9 mouse cellular contexts compared by ENCODE assay signal in genomic region chr15:5239901-5240300, GRCm38 (mm10). TPM values are rescaled to one million over a fixed set of nuclear protein-coding genes. Genes with fewer than 3 reads are reported as not detected.
A peak's percentile ranks its signal among the peaks of the same experiment; 100 is the strongest.
DNase-seq lines count a peak whose midpoint lies in the region; ATAC-seq and TF ChIP-seq lines count a peak whose summit lies in the region.
"Had no signal": no experiment of that assay in that cellular context is flagged by ENCODE, and none has a peak within 500 bp of the region (broad histone marks: within the 10 kb centered on the region; RNA-seq: fewer than 3 reads in every experiment).

No protein-coding gene starts in this region.

- no peak for DNase-seq in kidney, postnatal 36 days
- DNase-seq in MEL (ENCODE audit: low read depth, low spot score), result peak; percentile 92
- no peak for DNase-seq in midbrain, embryonic 10.5 days (ENCODE audit: low spot score)
- DNase-seq in forebrain, embryonic 11.5 days (ENCODE audit: low spot score), result no peak

- H3K9ac ChIP-seq in kidney, embryonic 15.5 days, result no peak overlapping the region
- H3K9ac ChIP-seq in MEL (ENCODE audit: control insufficient read depth, low read depth, low read length, poor library complexity, severe bottlenecking), result peak overlapping the region; percentile 65
- H3K9ac ChIP-seq in heart, embryonic 16.5 days (ENCODE audit: low read length), result peak overlapping the region; percentile 6; the same call in 1 of the 2 replicates
- no peak overlapping the region for H3K9ac ChIP-seq in forebrain, embryonic 11.5 days (ENCODE audit: low read length)

- no peak for TF ChIP-seq CTCF in MEL (IDR thresholded peaks at IDR 0.05 in 2 of 3, conservative IDR thresholded peaks at IDR 0.05 in 1 of 3; ENCODE audit: control insufficient read depth in 1 of 3, insufficient read depth in 1 of 3, low read depth in 2 of 3, low read length in 3 of 3, poor library complexity in 1 of 3, severe bottlenecking in 1 of 3)

- H3ac ChIP-seq in myocyte (ENCODE audit: control insufficient read depth, insufficient read length), result no peak overlapping the region

- no peaks in the 10 kb centered on the region for H3K9me3 ChIP-seq in kidney, embryonic 15.5 days (replicated peaks)
- H3K9me3 ChIP-seq in MEL (replicated peaks; ENCODE audit: insufficient read depth, low read length), result no peaks in the 10 kb centered on the region
- H3K9me3 ChIP-seq in heart, embryonic 16.5 days (replicated peaks; ENCODE audit: control insufficient read depth, low read length), result no peaks in the 10 kb centered on the region
- H3K9me3 ChIP-seq in midbrain, embryonic 10.5 days (replicated peaks), result no peaks in the 10 kb centered on the region
- no peaks in the 10 kb centered on the region; the same call in 1 of the 2 replicates for H3K9me3 ChIP-seq in forebrain, embryonic 11.5 days (ENCODE audit: control insufficient read depth, low read length)

- H3K27ac ChIP-seq in kidney, embryonic 15.5 days, result no peak overlapping the region
- peak overlapping the region; percentile 98 for H3K27ac ChIP-seq in MEL (ENCODE audit: control insufficient read depth, low read depth, low read length)
- H3K27ac ChIP-seq in heart, embryonic 16.5 days (ENCODE audit: low read length), result peak overlapping the region; percentile 75
- H3K27ac ChIP-seq in midbrain, embryonic 10.5 days (replicated peaks), result no peak overlapping the region
- no peak overlapping the region for H3K27ac ChIP-seq in forebrain, embryonic 11.5 days (ENCODE audit: low read depth, low read length)

- WGBS in kidney, embryonic 15.5 days, result 57% methylated on average over 6 of the region's 6 CpGs
- 44% methylated on average over 6 of the region's 6 CpGs for WGBS in heart, embryonic 16.5 days
- 79% methylated on average over 6 of the region's 6 CpGs for WGBS in midbrain, embryonic 10.5 days
- WGBS in forebrain, embryonic 11.5 days, result 79% methylated on average over 6 of the region's 6 CpGs

- no peak for ATAC-seq in kidney, embryonic 15.5 days (replicated peaks; ENCODE audit: low FRiP score)
- ATAC-seq in heart, embryonic 16.5 days (replicated peaks; ENCODE audit: extremely low read depth, insufficient read depth, low FRiP score), result no peak
- ATAC-seq in frontal cortex, adult (ENCODE audit: low TSS enrichment), result no peak
- no peak for ATAC-seq in forebrain, embryonic 11.5 days (replicated peaks; ENCODE audit: low FRiP score)
- ATAC-seq: forebrain, embryonic 14.5 days had no signal

- TF ChIP-seq EP300 in MEL (IDR thresholded peaks at IDR 0.05; ENCODE audit: low read depth in 1 of 2, low read length in 2 of 2), result peak in 1 of 2 experiments; percentile 93

- peak overlapping the region; percentile 99; the same call in 1 of the 2 replicates for H3K4me2 ChIP-seq in kidney, embryonic 15.5 days
- H3K4me2 ChIP-seq in heart, embryonic 16.5 days (ENCODE audit: low read depth, low read length), result peak overlapping the region; percentile 99
- H3K4me2 ChIP-seq in myocyte (ENCODE audit: low read depth), result peak overlapping the region; percentile 100
- H3K4me2 ChIP-seq in forebrain, embryonic 11.5 days (ENCODE audit: low read depth, low read length, severe bottlenecking), result no peak overlapping the region

- H3K4me3 ChIP-seq in kidney, embryonic 15.5 days (replicated peaks), result 0 out of 2 replicates have a peak overlapping the region, but pooled peaks have one; percentile 60
- H3K4me3 ChIP-seq in MEL (ENCODE audit: control insufficient read depth in 1 of 2, insufficient read depth in 1 of 2, low read depth in 2 of 2, low read length in 2 of 2), result peak overlapping the region; percentile 48 to 66
- H3K4me3 ChIP-seq in heart, embryonic 16.5 days (ENCODE audit: low read length), result peak overlapping the region; percentile 29
- peak overlapping the region; percentile 51 for H3K4me3 ChIP-seq in myocyte
- no peak overlapping the region for H3K4me3 ChIP-seq in midbrain, embryonic 10.5 days
- no peak overlapping the region for H3K4me3 ChIP-seq in forebrain, embryonic 11.5 days (ENCODE audit: low read depth, low read length)

- peaks cover 23% of the 10 kb centered on the region for H3K27me3 ChIP-seq in kidney, embryonic 15.5 days
- H3K27me3 ChIP-seq in MEL (ENCODE audit: control insufficient read depth in 1 of 2, insufficient read depth in 2 of 2, low read length in 2 of 2), result no peaks in the 10 kb centered on the region
- peaks cover 21% of the 10 kb centered on the region for H3K27me3 ChIP-seq in heart, embryonic 16.5 days (ENCODE audit: control insufficient read depth, insufficient read depth, low read length)
- no peaks in the 10 kb centered on the region for H3K27me3 ChIP-seq in myocyte (ENCODE audit: control insufficient read depth, insufficient read depth, insufficient read length)
- H3K27me3 ChIP-seq in midbrain, embryonic 10.5 days (ENCODE audit: low read depth, poor library complexity, severe bottlenecking), result peaks cover 54% of the 10 kb centered on the region
- peaks cover 33% of the 10 kb centered on the region for H3K27me3 ChIP-seq in forebrain, embryonic 11.5 days (ENCODE audit: control insufficient read depth, insufficient read depth, low read length)

- TF ChIP-seq RAD21 in MEL (IDR thresholded peaks at IDR 0.05; ENCODE audit: low read depth, low read length), result no peak

- TF ChIP-seq POLR2A in MEL (IDR thresholded peaks at IDR 0.05; ENCODE audit: control insufficient read depth in 1 of 2, insufficient read depth in 1 of 2, low read depth in 1 of 2, low read length in 2 of 2, poor library complexity in 1 of 2), result no peak; a peak in 1 of 4 replicates
- TF ChIP-seq POLR2A in myocyte (IDR thresholded peaks at IDR 0.05; ENCODE audit: insufficient read length, low read depth), result no peak

- peaks cover 55% of the 10 kb centered on the region for H3K4me1 ChIP-seq in kidney, embryonic 15.5 days
- H3K4me1 ChIP-seq in MEL (ENCODE audit: control insufficient read depth in 1 of 2, insufficient read depth in 2 of 2, low read length in 2 of 2), result peaks cover 11 to 24% of the 10 kb centered on the region in 2 experiments
- peaks cover 35% of the 10 kb centered on the region for H3K4me1 ChIP-seq in heart, embryonic 16.5 days (ENCODE audit: control insufficient read depth, insufficient read depth, low read length)
- peaks cover 34% of the 10 kb centered on the region for H3K4me1 ChIP-seq in midbrain, embryonic 10.5 days
- peaks cover 6% of the 10 kb centered on the region; the same call in 1 of the 2 replicates for H3K4me1 ChIP-seq in forebrain, embryonic 11.5 days (replicated peaks; ENCODE audit: control insufficient read depth, insufficient read depth, low read length)

- H3K36me3 ChIP-seq in kidney, embryonic 15.5 days, result no peaks in the 10 kb centered on the region
- H3K36me3 ChIP-seq in MEL (ENCODE audit: control insufficient read depth in 1 of 2, insufficient read depth in 2 of 2, low read length in 2 of 2) (peaks cover 0 to 23% of the 10 kb centered on the region in 2 experiments; a peak in 2 of 4 replicates), myocyte (ENCODE audit: control insufficient read depth, insufficient read depth) (no peaks in the 10 kb centered on the region)
- no peaks in the 10 kb centered on the region for H3K36me3 ChIP-seq in heart, embryonic 16.5 days (ENCODE audit: control insufficient read depth, insufficient read depth)
- H3K36me3 ChIP-seq in midbrain, embryonic 10.5 days, result no peaks in the 10 kb centered on the region
- H3K36me3 ChIP-seq in forebrain, embryonic 11.5 days (ENCODE audit: control insufficient read depth, insufficient read depth, low read length), result no peaks in the 10 kb centered on the region

- H3K79me2 ChIP-seq in MEL (ENCODE audit: control insufficient read depth, insufficient read depth, low read length, poor library complexity) (peaks cover 8% of the 10 kb centered on the region), myocyte (ENCODE audit: control insufficient read depth, insufficient read depth) (peaks cover 38% of the 10 kb centered on the region)

TF ChIP-seq in MEL, 35 proteins besides CTCF, POLR2A, EP300 and RAD21 (continues in another document):
- TF ChIP-seq MYB (IDR thresholded peaks at IDR 0.05; ENCODE audit: low read depth, low read length) (peak; percentile 98), GATA1 (IDR thresholded peaks at IDR 0.05; ENCODE audit: low read depth, low read length) (peak; percentile 77), MAZ (IDR thresholded peaks at IDR 0.05; ENCODE audit: low read depth, low read length) (no peak), RCOR1 (IDR thresholded peaks at IDR 0.05; ENCODE audit: low read depth, low read length) (peak; percentile 86), MAX (IDR thresholded peaks at IDR 0.05; ENCODE audit: low read length) (no peak), MAFK (IDR thresholded peaks at IDR 0.05; ENCODE audit: borderline replicate concordance, low read depth, low read length) (no peak)

TF ChIP-seq in myocyte, 11 proteins besides CTCF, POLR2A, EP300 and RAD21 (continues in another document):
- TF ChIP-seq SRF (IDR thresholded peaks at IDR 0.05; ENCODE audit: control insufficient read depth, insufficient read length, low read depth), result no peak
- TF ChIP-seq POLR2AphosphoS2 (IDR thresholded peaks at IDR 0.05; ENCODE audit: insufficient read length, low read depth), result no peak
- TF ChIP-seq USF1 (IDR thresholded peaks at IDR 0.05; ENCODE audit: low read depth), result no peak
- TF ChIP-seq MYOG (IDR thresholded peaks at IDR 0.05; ENCODE audit: control insufficient read depth in 1 of 3, insufficient read depth in 1 of 3, insufficient read length in 2 of 3, low read depth in 2 of 3), result no peak
- no peak for TF ChIP-seq TCF12 (IDR thresholded peaks at IDR 0.05; ENCODE audit: insufficient read depth, poor library complexity, severe bottlenecking)

RNA-seq across cellular contexts. Expression of gene Ptger4, which starts 4.1 kb away (rescaled TPM):
- 4.2 and 5.2 TPM in 2 replicates for polyA plus RNA-seq in kidney, embryonic 15.5 days (2015; fragmentation: Nextera tagmentation; extraction: Ambion mirVana)
- 3.5 and 3.7 TPM in 2 replicates for total RNA-seq in MEL (2012; rRNA removed)
- polyA plus RNA-seq in MEL (2012; ENCODE audit: insufficient read depth in 1 of 2, insufficient read length in 2 of 2, low read depth in 1 of 2, low replicate concordance in 2 of 2, missing spikeins in 1 of 2), result 1 to 10 TPM in 1 of 2 experiments, not detected in 1; 5.7 TPM
- 5.2 and 6.7 TPM in 2 replicates for polyA plus RNA-seq in heart, embryonic 16.5 days (2015; fragmentation: Nextera tagmentation; extraction: Ambion mirVana)
- 0.95 TPM for polyA plus RNA-seq in myocyte (2012; fragmentation: generic; extraction: Trizol)
- polyA plus RNA-seq in midbrain, embryonic 10.5 days (2016; fragmentation: Nextera tagmentation; extraction: Ambion mirVana), result 0.84 and 0.94 TPM in 2 replicates
- 0.73 and 1.1 TPM in 2 replicates for polyA plus RNA-seq in forebrain, embryonic 11.5 days (2014; fragmentation: Nextera tagmentation; extraction: Ambion mirVana)

RNA-seq across cellular contexts. Expression of gene Ttc33, which starts 54.6 kb away (rescaled TPM):
- 45.1 and 45.2 TPM in 2 replicates for polyA plus RNA-seq in kidney, embryonic 15.5 days (2015; fragmentation: Nextera tagmentation; extraction: Ambion mirVana)
- total RNA-seq in MEL (2012; rRNA removed), result 21.0 and 22.0 TPM in 2 replicates
- polyA plus RNA-seq in MEL (2012; ENCODE audit: insufficient read depth in 1 of 2, insufficient read length in 2 of 2, low read depth in 1 of 2, low replicate concordance in 2 of 2, missing spikeins in 1 of 2) (10 to 100 TPM in 1 of 2 experiments, not detected in 1; 26.2 TPM), myocyte (2012; fragmentation: generic; extraction: Trizol) (17.8 TPM)
- polyA plus RNA-seq in heart, embryonic 16.5 days (2015; fragmentation: Nextera tagmentation; extraction: Ambion mirVana), result 33.3 and 36.3 TPM in 2 replicates
- 37.3 and 41.3 TPM in 2 replicates for polyA plus RNA-seq in midbrain, embryonic 10.5 days (2016; fragmentation: Nextera tagmentation; extraction: Ambion mirVana)
- polyA plus RNA-seq in forebrain, embryonic 11.5 days (2014; fragmentation: Nextera tagmentation; extraction: Ambion mirVana), result 34.0 and 37.9 TPM in 2 replicates

Comparison
In these comparisons a context has a peak if more than half of its experiments do, and no peak if none do; other contexts are left out.
1. H3K27ac ChIP-seq: peak in MEL (single experiment) and heart, embryonic 16.5 days (single experiment); none in kidney, embryonic 15.5 days (single experiment), midbrain, embryonic 10.5 days (single experiment) and forebrain, embryonic 11.5 days (single experiment).
2. H3K4me3 ChIP-seq: peak in kidney, embryonic 15.5 days (single experiment), MEL (2 of 2), heart, embryonic 16.5 days (single experiment) and myocyte (single experiment); none in midbrain, embryonic 10.5 days (single experiment) and forebrain, embryonic 11.5 days (single experiment).
3. H3K9ac ChIP-seq: peak in MEL (single experiment) and heart, embryonic 16.5 days (single experiment); none in kidney, embryonic 15.5 days (single experiment) and forebrain, embryonic 11.5 days (single experiment).